Mouse (Mus musculus) hindbrain, embryonic 11.5 days (tissue): ENCODE data around the gene Ensa. TPM values are rescaled to one million over a fixed set of nuclear protein-coding genes. Genes with fewer than 3 reads are reported as not detected.
"Not testable (repeated sequence)": the region's sequence is repeated elsewhere in the genome, so short reads cannot be mapped to it uniquely, and the experiment has no call there.

Experiments used
- ATAC-seq: fragments of 200-750 bp; cut with Nextera tagmentation; 2 replicates; pipeline ENCODE4 v1.8.0; 2017; ENCODE audit warnings: mild to moderate bottlenecking, moderate TSS enrichment, moderate library complexity; ENCODE audit not compliant: low FRiP score
- DNase-seq: peaks from one replicate; pipeline ENCODE4 v3.0.0-alpha.2; 2015; ENCODE audit warnings: low spot score
- H3K27ac ChIP-seq: fragments of 300-500 bp; sonication (generic); 2 replicates; pipeline ENCODE4 v1.5.1; 2014; ENCODE audit warnings: mild to moderate bottlenecking, low read depth, low read length
- H3K27me3 ChIP-seq: fragments of 300-500 bp; sonication (generic); 2 replicates; pipeline ENCODE4 v1.6.1; 2014; ENCODE audit warnings: mild to moderate bottlenecking, low read length, moderate library complexity, mixed read lengths; ENCODE audit not compliant: control insufficient read depth, insufficient read depth
- H3K36me3 ChIP-seq: fragments of 300-500 bp; sonication (generic); 2 replicates; pipeline ENCODE4 v1.6.1; 2014; ENCODE audit warnings: mild to moderate bottlenecking, low read length, moderate library complexity, mixed read lengths; ENCODE audit not compliant: control insufficient read depth, insufficient read depth
- H3K4me1 ChIP-seq: fragments of 300-500 bp; sonication (generic); replicated peaks from 2 replicates; pipeline ENCODE4 v1.6.1; 2014; ENCODE audit warnings: low read length, mixed read lengths; ENCODE audit not compliant: control insufficient read depth, insufficient read depth
- H3K4me2 ChIP-seq: fragments of 300-500 bp; sonication (generic); replicated peaks from 2 replicates; pipeline ENCODE4 v1.6.1; 2014; ENCODE audit warnings: mild to moderate bottlenecking, low read depth, low read length
- H3K4me3 ChIP-seq: fragments of 300-500 bp; sonication (generic); 2 replicates; pipeline ENCODE4 v1.5.1; 2014; ENCODE audit warnings: low read depth, low read length
- H3K9ac ChIP-seq: fragments of 300-500 bp; sonication (generic); 2 replicates; pipeline ENCODE4 v1.6.1; 2014; ENCODE audit warnings: low read depth, low read length
- H3K9me3 ChIP-seq: fragments of 300-500 bp; sonication (generic); 2 replicates; pipeline ENCODE4 v1.6.1; 2016; ENCODE audit warnings: low read length; ENCODE audit not compliant: control insufficient read depth
- WGBS: fragments of 180-500 bp; shearing (Covaris S2); extraction: QIAGEN DNeasy Blood & Tissue Kit; methylation state at CpG from one replicate; pipeline ENCODE4 v1.1.7; 2014; 5-methylcytosine and 5-hydroxymethylcytosine counted together
- polyA plus RNA-seq: library from polyadenylated mRNA; unstranded; fragments of >200 nt; fragmentation: Nextera tagmentation; extraction: Ambion mirVana; gene quantifications from 2 replicates; pipeline ENCODE4 v1.2.1, GENCODE M21; 2014

Ensa gene
- polyA plus RNA-seq, 1 experiment from 2014 or later, result 87.4 TPM

GRCm38 (mm10) chr3:95651033-95651373 lies 26.2 kb downstream of the Ensa start:
- Histone ChIP-seq H3K4me1 (no peaks in the 10 kb centered on the region), H3K9me3 (no peaks in the 10 kb centered on the region), H3K4me3 (no peak overlapping the region), H3K4me2 (no peak overlapping the region), H3K27me3 (no peaks in the 10 kb centered on the region), H3K36me3 (no peaks in the 10 kb centered on the region), H3K9ac (no peak overlapping the region), H3K27ac (no peak overlapping the region)
- ATAC-seq (no peak), DNase-seq (no peak)
- WGBS, result 84% methylated on average over 3 of the region's 3 CpGs

DNA sequence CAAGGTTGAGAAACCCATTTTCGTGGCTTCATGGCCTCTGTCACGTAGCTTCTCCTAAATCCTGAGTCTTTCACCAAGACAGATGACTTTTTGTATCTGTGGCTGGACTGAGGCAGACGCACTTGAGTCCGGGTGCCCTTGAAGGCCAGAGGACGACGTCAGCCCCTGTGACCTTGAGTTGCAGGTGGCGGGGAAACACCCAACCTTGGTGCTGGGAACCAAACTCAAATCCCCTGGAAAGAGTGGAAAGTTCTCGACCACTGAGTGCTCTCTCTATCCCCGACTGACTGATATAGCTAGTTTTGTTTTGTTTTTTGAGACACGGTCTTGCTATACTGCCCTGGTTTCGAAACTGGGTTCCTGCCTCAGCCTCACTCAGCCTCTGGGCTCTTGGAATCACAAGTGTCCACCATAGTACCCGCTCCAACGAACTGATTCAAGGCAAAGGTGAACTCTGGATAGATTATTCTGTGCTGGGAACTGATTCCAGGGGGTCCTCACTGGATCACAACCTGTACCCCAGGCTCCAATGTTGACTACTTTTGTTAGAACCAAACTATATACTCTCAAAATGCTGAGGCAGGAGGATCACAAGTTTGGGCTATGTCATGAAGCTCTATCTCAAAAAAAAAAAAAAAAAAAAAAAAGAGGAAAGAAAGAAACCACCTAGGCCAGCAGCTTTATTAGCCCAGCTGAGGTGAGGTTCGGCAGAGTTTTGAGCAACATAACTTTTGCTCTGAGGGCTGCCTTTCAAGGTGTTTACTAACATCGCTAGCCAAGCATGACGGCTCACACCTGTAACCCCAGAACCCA lies 26.8 kb downstream of the Ensa start:
- ATAC-seq (no peak), DNase-seq (no peak)
- Histone ChIP-seq H3K36me3 (no peaks in the 10 kb centered on the region), H3K9ac (no peak overlapping the region), H3K4me1 (no peaks in the 10 kb centered on the region), H3K4me3 (no peak overlapping the region), H3K27ac (no peak overlapping the region), H3K4me2 (no peak overlapping the region), H3K27me3 (no peaks in the 10 kb centered on the region), H3K9me3 (no peaks in the 10 kb centered on the region)
- WGBS, result 90% methylated on average over 16 of the region's 16 CpGs

DNA sequence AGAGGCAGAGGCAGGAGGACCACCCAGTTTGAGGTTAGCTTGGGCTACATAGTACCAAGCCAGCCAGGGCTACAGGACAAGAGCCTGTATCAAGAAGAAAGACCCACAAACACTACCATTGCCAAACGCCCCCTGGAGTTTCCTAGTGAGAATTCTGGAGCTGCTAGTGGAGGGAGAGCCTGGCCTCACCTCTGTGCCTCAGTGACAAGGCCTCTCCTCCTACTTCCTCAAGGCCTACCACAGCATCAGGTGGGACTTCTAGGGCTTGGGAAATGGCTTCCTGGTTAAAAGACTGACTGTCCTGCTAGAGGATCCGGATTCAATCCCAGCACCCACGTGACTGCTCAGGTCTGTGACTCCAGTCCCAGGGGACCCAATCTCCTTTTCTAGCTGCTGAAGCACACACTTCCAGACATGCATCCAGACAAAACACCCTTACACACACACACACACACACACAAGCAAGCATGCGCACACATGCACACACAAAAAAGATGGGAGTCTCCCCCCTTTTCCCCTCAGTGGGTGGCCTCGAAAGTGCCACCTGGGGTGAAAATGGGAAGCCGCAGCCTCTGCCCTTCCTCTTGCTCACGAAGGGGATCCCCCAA lies 27.5 kb downstream of the Ensa start:
- 47% methylated on average over 7 of the region's 7 CpGs for WGBS
- DNase-seq, result no peak
- Histone ChIP-seq H3K9ac (no peak overlapping the region), H3K4me3 (no peak overlapping the region), H3K27me3 (no peaks in the 10 kb centered on the region), H3K36me3 (no peaks in the 10 kb centered on the region), H3K4me2 (no peak overlapping the region), H3K27ac (no peak overlapping the region), H3K9me3 (no peaks in the 10 kb centered on the region), H3K4me1 (no peaks in the 10 kb centered on the region)
- no peak for ATAC-seq

DNA sequence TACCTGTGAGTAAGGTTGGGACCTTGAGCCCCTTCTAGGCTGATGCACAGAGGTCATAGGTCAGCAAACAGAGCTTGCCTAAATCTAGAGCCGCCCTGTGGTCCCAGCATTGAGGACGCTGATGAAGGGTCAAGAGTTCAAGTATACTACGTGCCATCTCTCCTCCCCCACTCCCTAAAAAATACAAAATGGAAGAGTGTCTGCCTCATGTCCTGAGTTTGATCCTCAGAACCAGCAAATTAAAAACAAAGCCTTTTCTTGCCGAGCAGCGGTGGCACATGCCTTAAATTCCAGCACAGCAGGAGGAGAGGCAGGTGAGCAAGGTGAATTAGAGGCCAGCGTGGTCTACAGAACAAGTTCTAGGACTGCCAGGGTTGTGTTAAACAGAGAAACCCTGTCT lies 28.1 kb downstream of the Ensa start:
- DNase-seq, result no peak
- Histone ChIP-seq H3K9ac (no peak overlapping the region), H3K9me3 (no peaks in the 10 kb centered on the region), H3K27ac (no peak overlapping the region), H3K4me2 (no peak overlapping the region), H3K4me3 (no peak overlapping the region), H3K27me3 (no peaks in the 10 kb centered on the region), H3K4me1 (no peaks in the 10 kb centered on the region), H3K36me3 (no peaks in the 10 kb centered on the region)
- no peak for ATAC-seq
- 14% methylated on average over 6 of the region's 6 CpGs for WGBS

DNA sequence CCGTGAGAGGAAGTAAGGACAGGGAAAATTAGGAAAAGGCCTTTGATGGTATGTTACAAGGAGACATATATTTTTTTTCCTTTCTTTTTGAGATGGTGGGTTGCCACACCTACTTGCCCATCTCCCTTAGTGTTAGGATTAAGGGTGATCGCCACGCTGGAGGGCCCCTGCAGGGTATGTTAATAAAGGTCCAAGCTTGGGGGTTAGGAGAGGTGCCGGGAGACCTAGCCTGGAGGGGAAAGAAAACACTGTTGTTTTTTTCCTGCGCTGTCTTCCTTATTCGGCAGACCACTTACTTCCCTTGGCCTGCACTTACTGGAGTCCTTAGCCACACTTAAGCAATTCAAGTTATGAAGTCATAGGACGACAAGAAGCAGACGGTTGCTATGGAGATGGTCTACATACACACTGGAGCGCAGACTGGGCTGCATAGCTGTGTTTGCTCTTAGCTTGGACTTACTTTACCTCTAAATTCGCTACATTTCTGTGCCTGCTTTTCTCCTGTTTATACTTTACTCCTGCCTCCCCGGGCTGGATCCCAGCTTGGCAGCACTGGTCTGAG lies 28.8 kb downstream of the Ensa start:
- Histone ChIP-seq H3K27me3 (no peaks in the 10 kb centered on the region), H3K27ac (no peak overlapping the region), H3K4me2 (no peak overlapping the region), H3K9me3 (no peaks in the 10 kb centered on the region), H3K4me3 (no peak overlapping the region), H3K9ac (no peak overlapping the region), H3K36me3 (no peaks in the 10 kb centered on the region), H3K4me1 (no peaks in the 10 kb centered on the region)
- DNase-seq (no peak), ATAC-seq (no peak)
- WGBS, result 26% methylated on average over 11 of the region's 11 CpGs

GRCm38 (mm10) chr3:95654371-95654770 lies 29.6 kb downstream of the Ensa start:
- not testable (repeated sequence) for H3K36me3 ChIP-seq, H3K27me3 ChIP-seq
- 91% methylated on average over 3 of the region's 3 CpGs for WGBS

GRCm38 (mm10) chr3:95655437-95655836 lies 30.6 kb downstream of the Ensa start:
- no peak overlapping the region for H3K9ac ChIP-seq
- ATAC-seq (no peak), DNase-seq (no peak)
- H3K36me3 ChIP-seq, result no peaks in the 10 kb centered on the region
- no peaks in the 10 kb centered on the region for H3K27me3 ChIP-seq
- H3K4me2 ChIP-seq, result no peak overlapping the region
- WGBS, result 85% methylated on average over 5 of the region's 5 CpGs
- no peak overlapping the region for H3K27ac ChIP-seq
- H3K4me1 ChIP-seq, result no peaks in the 10 kb centered on the region
- no peaks in the 10 kb centered on the region for H3K9me3 ChIP-seq
- no peak overlapping the region for H3K4me3 ChIP-seq

More at GRCm38 (mm10) chr3:95654371-95654770, 29.6 kb downstream of the Ensa start:
- H3K4me1 ChIP-seq, H3K4me3 ChIP-seq, DNase-seq, H3K9me3 ChIP-seq, H3K4me2 ChIP-seq, H3K27ac ChIP-seq, ATAC-seq, H3K9ac ChIP-seq: not testable (repeated sequence)

- H3K27ac ChIP-seq, result no peak overlapping the region
- H3K4me2 ChIP-seq, result no peak overlapping the region
- peaks cover 3% of the 10 kb centered on the region for H3K4me1 ChIP-seq
- no peaks in the 10 kb centered on the region for H3K9me3 ChIP-seq
- DNase-seq, result no peak
- H3K36me3 ChIP-seq, result no peaks in the 10 kb centered on the region
- 89% methylated on average over 3 of the region's 3 CpGs for WGBS
- H3K4me3 ChIP-seq, result no peak overlapping the region
- no peaks in the 10 kb centered on the region for H3K27me3 ChIP-seq
- H3K9ac ChIP-seq, result no peak overlapping the region
- ATAC-seq, result no peak
Observed at GRCm38 (mm10) chr3:95657108-95657507, 32.3 kb downstream of the Ensa start.

- H3K4me2 ChIP-seq, result peak overlapping the region; percentile 86
- peaks cover 3% of the 10 kb centered on the region for H3K4me1 ChIP-seq
- H3K9me3 ChIP-seq, result no peaks in the 10 kb centered on the region
- H3K27ac ChIP-seq, result no peak overlapping the region
- no peaks in the 10 kb centered on the region for H3K36me3 ChIP-seq
- WGBS, result 91% methylated on average over 3 of the region's 3 CpGs
- H3K4me3 ChIP-seq, result peak overlapping the region; percentile 95; the same call in 1 of the 2 replicates
- H3K27me3 ChIP-seq, result no peaks in the 10 kb centered on the region
- H3K9ac ChIP-seq, result peak overlapping the region; percentile 99; the same call in 1 of the 2 replicates
- no peak for ATAC-seq
- DNase-seq, result no peak
Observed at GRCm38 (mm10) chr3:95657711-95658110, 32.9 kb downstream of the Ensa start.
